Comparison of ENCODE assay signal across 20 mouse cellular contexts in the genomic region with DNA sequence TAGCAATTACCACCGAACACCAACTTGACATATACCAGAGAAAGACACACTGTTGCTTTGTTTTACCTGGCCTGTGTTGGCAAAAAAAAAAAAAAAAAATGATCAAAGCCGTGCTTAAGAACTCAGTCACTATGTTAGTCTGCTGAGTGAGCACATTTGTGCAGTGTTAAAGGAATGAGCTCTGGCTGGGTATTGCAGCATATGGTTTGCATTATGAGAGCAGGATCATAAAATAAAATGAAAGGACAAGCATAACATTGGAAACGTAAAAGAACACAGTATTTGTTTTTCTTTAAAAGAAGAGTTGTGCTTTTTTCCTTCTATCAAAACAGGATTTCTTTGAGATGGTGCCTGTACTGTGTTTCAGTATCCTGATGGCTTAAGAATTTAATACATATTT.
DNase-seq lines count a peak whose midpoint lies in the region; ATAC-seq and TF ChIP-seq lines count a peak whose summit lies in the region.
"Had no signal": no experiment of that assay in that cellular context is flagged by ENCODE, and none has a peak within 500 bp of the region (broad histone marks: within the 10 kb centered on the region; RNA-seq: fewer than 3 reads in every experiment).

No protein-coding gene starts in this region.

- H3K27ac ChIP-seq in intestine, embryonic 16.5 days (ENCODE audit: low read length) = no peak overlapping the region
- H3K27ac ChIP-seq in intestine, postnatal 0 days (ENCODE audit: low read depth, low read length) = no peak overlapping the region
- H3K27ac ChIP-seq: forebrain, embryonic 12.5 days; liver, embryonic 15.5 days; neural tube, embryonic 15.5 days had no signal

- peak; percentile 48; the same call in 1 of the 2 replicates for ATAC-seq in intestine, embryonic 16.5 days
- no peak for ATAC-seq in intestine, postnatal 0 days

- no peaks in the 10 kb centered on the region for H3K36me3 ChIP-seq in intestine, embryonic 16.5 days (ENCODE audit: control insufficient read depth, insufficient read depth, low read length)
- H3K36me3 ChIP-seq in intestine, postnatal 0 days (ENCODE audit: control insufficient read depth, insufficient read depth) = no peaks in the 10 kb centered on the region
- H3K36me3 ChIP-seq: forebrain, embryonic 12.5 days; heart, embryonic 12.5 days; liver, embryonic 15.5 days; neural tube, embryonic 15.5 days had no signal

- no peak overlapping the region for H3K4me3 ChIP-seq in intestine, embryonic 16.5 days (ENCODE audit: low read length)
- no peak overlapping the region for H3K4me3 ChIP-seq in intestine, postnatal 0 days (ENCODE audit: low read depth, low read length)
- H3K4me3 ChIP-seq: forebrain, embryonic 12.5 days; heart, embryonic 12.5 days; liver, embryonic 15.5 days; megakaryocyte, embryonic 14.5 days; neural tube, embryonic 15.5 days had no signal

- WGBS in intestine, embryonic 16.5 days = 47% methylated on average over 3 of the region's 3 CpGs
- 50% methylated on average over 3 of the region's 3 CpGs for WGBS in intestine, postnatal 0 days

- no peaks in the 10 kb centered on the region for H3K9me3 ChIP-seq in intestine, embryonic 16.5 days (ENCODE audit: control insufficient read depth, low read length)
- H3K9me3 ChIP-seq in intestine, postnatal 0 days (ENCODE audit: control insufficient read depth) = no peaks in the 10 kb centered on the region
- H3K9me3 ChIP-seq: forebrain, embryonic 12.5 days; heart, embryonic 12.5 days; liver, embryonic 15.5 days; megakaryocyte, embryonic 14.5 days; neural tube, embryonic 15.5 days had no signal

- no peaks in the 10 kb centered on the region for H3K4me1 ChIP-seq in intestine, embryonic 16.5 days (ENCODE audit: control insufficient read depth, insufficient read depth, low read length)
- H3K4me1 ChIP-seq in intestine, postnatal 0 days (replicated peaks; ENCODE audit: control insufficient read depth, insufficient read depth, low read length) = no peaks in the 10 kb centered on the region
- H3K4me1 ChIP-seq: liver, embryonic 15.5 days; megakaryocyte, embryonic 14.5 days; neural tube, embryonic 15.5 days had no signal

- no peak overlapping the region for H3K4me2 ChIP-seq in intestine, embryonic 16.5 days (ENCODE audit: low read depth, low read length)
- no peak overlapping the region for H3K4me2 ChIP-seq in intestine, postnatal 0 days (replicated peaks; ENCODE audit: low read depth)
- H3K4me2 ChIP-seq: forebrain, embryonic 12.5 days; heart, embryonic 12.5 days; liver, embryonic 15.5 days; neural tube, embryonic 15.5 days had no signal

- TF ChIP-seq CTCF in intestine, postnatal 0 days (IDR thresholded peaks at IDR 0.05; ENCODE audit: low read depth) = no peak

- peak; percentile 88 for DNase-seq in 3T3-L1 (ENCODE audit: low read depth, low spot score)
- peak; percentile 32 for DNase-seq in embryo, embryonic 11.5 days (ENCODE audit: low read depth, low spot score)
- peak; percentile 69 for DNase-seq in hindlimb bud, embryonic 11.5 days (ENCODE audit: extremely low spot score, low read depth, low spot score)
- DNase-seq in MN1 (ENCODE audit: low spot score) = no peak
- DNase-seq in cerebellum, postnatal 10 days = no peak
- no peak for DNase-seq in right cerebral cortex, postnatal 25 days
- DNase-seq: adrenal gland, postnatal 14 days; B cell, adult 2 months; cerebellum, postnatal 14 days; gastrocnemius, postnatal 10 days; heart, postnatal 4 days; kidney, adult 11 months; retina, postnatal 1 day had no signal

- H3K9ac ChIP-seq in intestine, embryonic 16.5 days (ENCODE audit: low read depth, low read length) = no peak overlapping the region
- H3K9ac ChIP-seq in intestine, postnatal 0 days (ENCODE audit: low read depth, low read length) = no peak overlapping the region
- H3K9ac ChIP-seq: forebrain, embryonic 12.5 days; heart, embryonic 12.5 days; liver, embryonic 15.5 days; neural tube, embryonic 15.5 days had no signal

- H3K27me3 ChIP-seq in intestine, embryonic 16.5 days (replicated peaks; ENCODE audit: control insufficient read depth, insufficient read depth, low read length) = no peaks in the 10 kb centered on the region
- H3K27me3 ChIP-seq in intestine, postnatal 0 days (replicated peaks; ENCODE audit: control insufficient read depth, insufficient read depth, low read length) = no peaks in the 10 kb centered on the region
- H3K27me3 ChIP-seq: forebrain, embryonic 12.5 days; heart, embryonic 12.5 days; liver, embryonic 15.5 days; megakaryocyte, embryonic 14.5 days; neural tube, embryonic 15.5 days had no signal

Comparison
In these comparisons a context has a peak if more than half of its experiments do, and no peak if none do; other contexts are left out.
1. DNase-seq: peak in 3T3-L1 (single experiment), embryo, embryonic 11.5 days (single experiment) and hindlimb bud, embryonic 11.5 days (single experiment); none in MN1 (single experiment), cerebellum, postnatal 10 days (0 of 2) and right cerebral cortex, postnatal 25 days (single experiment).